Mouse (Mus musculus): ENCODE measurements around the gene Abcf3. TPM values are rescaled to one million over a fixed set of nuclear protein-coding genes. Genes with fewer than 3 reads are reported as not detected.

The Abcf3 gene
- polyA plus RNA-seq (2017; shearing (Covaris generic)): 10 to 100 TPM; 49.8 to 94.5 (median 71.5) TPM

GRCm38 (mm10) chr16:20548096-20548948, at the start of gene Abcf3:
Gene Abcf3, plus strand, starts transcription at chr16:20548577.
- ATAC-seq: peak; percentile 99

DNA sequence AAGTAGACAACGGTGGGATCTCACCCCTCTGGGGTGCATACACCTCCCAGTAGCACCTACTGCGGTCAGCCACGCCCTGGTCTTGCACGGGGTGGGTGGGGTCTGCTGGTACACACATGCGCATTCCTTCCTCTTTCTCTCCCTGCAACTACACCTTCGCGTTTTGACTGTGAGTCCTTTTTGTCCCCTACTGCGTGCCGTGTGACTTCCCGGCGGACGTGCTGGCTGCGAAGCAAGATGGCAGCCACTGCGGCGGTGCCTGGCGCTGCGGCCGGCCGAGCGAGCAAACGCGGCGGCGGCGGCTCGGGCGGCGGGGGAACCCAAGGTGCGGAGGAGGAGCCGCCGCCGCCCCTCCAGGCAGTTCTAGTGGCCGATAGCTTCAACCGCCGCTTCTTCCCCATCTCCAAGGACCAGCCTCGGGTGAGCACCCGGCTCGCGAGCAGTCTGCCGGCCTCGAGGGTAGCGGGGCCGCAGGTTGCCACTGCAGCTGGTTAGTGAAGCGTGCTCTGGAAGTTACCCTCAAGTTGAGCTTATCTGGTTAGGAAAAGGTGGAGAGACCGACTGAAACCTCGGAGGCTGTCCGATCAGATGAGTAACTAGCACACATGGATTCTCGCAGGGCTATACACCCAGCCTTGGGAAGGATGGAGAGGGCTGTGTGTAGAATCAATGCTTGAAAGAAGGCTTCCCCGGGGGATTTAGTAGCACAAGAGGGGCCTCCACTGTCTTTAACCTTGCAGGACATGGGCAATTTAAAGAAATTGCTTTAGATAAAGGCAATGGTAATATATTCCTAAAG, 49.5 kb upstream of the Abcf3 start, which contains the start of gene Eif2b5:
TSS of gene Eif2b5 (plus strand) at position 141 of the 799 bp plus-strand sequence.
- peak; percentile 83 for ATAC-seq

- no peak for ATAC-seq
Measured at GRCm38 (mm10) chr16:20506000-20506399, 42.4 kb upstream of the Abcf3 start.

GRCm38 (mm10) chr16:20509349-20509748, 39.0 kb upstream of the Abcf3 start:
- ATAC-seq: no peak

DNA sequence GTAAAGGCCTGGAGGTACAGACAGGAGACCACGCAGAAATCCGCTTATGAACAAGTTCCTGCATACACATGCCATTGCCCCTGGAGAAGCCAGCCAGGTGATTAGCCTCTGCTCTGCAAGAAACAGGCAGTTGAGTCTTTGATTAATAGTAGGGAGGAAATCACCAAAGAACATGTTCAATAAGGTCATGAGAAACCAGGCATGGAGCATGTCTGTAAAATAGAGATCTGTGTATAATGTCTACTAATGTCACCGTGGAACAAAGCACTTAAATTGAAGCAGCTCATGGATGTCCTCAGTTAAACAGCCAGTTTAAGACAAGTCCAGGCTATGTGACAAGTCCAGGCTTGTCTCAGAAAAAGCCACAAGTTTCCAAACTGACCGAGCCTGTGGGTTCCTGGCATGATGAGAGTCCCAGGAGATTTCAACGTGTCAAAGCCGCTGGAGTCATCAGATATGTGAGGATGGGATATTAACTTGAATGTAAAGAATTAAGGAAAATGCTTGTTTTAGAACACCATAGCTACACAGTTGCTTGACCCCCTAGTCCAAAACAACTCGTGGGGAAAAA, 37.0 kb upstream of the Abcf3 start:
- ATAC-seq: no peak

GRCm38 (mm10) chr16:20516032-20516431, 32.3 kb upstream of the Abcf3 start:
- ATAC-seq: no peak

DNA sequence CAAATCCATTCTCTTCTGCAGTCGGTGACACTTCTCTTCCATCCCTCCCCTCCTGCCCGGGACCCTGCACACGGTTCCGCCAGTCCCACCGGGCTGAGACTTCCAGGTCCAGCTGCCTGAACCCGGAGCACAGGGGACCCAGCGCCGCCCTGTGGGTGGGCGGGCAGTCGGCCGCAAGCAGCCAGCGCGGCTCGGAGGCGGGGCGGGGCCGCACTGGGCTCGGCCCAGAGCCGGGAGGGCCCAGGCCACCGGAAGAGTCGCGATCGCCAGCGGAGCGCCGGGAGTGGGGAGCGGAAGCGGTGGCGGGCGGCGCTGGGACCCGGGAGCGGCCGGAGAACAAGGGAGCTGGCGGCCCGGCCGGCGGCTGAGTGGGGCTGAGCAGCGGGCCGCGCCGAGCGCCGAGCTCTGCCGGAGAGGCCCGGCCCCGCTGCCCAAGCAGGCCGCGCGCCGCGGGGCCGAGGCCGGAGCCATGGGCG, 31.6 kb upstream of the Abcf3 start, which contains the start of gene Dvl3:
TSS of gene Dvl3 (plus strand) at position 257 of the 476 bp plus-strand sequence.
- ATAC-seq: peak; percentile 69

DNA sequence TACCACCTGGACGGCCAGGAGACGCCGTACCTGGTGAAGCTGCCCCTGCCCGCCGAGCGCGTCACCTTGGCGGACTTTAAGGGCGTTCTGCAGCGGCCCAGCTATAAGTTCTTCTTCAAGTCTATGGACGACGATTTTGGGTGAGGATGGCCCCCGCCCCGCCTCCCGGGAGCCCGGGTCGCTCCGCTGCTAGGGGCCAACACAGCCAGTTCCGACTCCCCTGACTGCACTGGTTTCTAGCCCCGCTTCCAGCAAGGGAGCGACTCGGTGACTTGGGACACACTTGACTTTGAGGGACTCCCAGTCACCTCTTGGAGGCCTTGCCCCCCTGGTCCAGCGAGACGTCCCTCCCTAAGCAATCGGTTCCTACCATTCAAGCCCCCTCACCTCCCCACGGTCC, 31.2 kb upstream of the Abcf3 start:
- peak; percentile 57 for ATAC-seq

DNA sequence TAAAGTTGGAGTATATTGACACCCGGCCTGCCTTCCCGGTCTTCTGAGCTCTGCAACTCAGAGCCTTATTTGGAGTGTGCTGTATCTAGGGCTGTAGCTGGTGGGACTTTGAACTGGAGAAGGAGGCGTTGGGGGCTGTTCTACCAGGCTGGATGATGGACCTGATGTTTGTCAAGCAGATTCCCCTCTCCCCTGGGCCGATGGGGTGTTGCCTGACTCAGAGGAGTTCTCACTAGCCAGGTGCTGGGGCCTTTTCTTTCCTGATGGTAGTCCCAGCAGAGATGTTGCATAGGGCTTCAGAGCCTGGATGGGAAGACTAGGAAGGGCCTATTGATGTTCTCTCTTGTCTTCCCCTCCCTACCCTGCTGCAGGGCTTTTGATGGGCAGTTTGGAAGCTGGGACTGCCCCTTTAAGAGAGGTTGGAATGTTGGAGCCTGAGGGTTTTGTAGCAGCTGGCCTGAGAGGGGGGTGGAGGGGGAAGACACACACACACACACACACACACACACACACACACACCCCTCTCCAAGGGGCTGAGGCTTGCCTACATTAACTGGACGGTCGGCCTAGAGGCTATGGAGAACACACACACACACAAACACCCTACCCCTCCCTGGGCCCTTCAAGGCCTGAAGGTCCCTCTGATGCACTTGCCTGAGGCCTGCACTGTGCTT, 30.5 kb upstream of the Abcf3 start:
- peak; percentile 17 for ATAC-seq

- ATAC-seq: no peak
Measured at GRCm38 (mm10) chr16:20523886-20524285, 24.5 kb upstream of the Abcf3 start.

GRCm38 (mm10) chr16:20528779-20529178, 19.6 kb upstream of the Abcf3 start:
- no peak for ATAC-seq

- ATAC-seq: no peak
Measured at GRCm38 (mm10) chr16:20529375-20529774, 19.0 kb upstream of the Abcf3 start.

GRCm38 (mm10) chr16:20530941-20531340, 17.4 kb upstream of the Abcf3 start:
- ATAC-seq: no peak

DNA sequence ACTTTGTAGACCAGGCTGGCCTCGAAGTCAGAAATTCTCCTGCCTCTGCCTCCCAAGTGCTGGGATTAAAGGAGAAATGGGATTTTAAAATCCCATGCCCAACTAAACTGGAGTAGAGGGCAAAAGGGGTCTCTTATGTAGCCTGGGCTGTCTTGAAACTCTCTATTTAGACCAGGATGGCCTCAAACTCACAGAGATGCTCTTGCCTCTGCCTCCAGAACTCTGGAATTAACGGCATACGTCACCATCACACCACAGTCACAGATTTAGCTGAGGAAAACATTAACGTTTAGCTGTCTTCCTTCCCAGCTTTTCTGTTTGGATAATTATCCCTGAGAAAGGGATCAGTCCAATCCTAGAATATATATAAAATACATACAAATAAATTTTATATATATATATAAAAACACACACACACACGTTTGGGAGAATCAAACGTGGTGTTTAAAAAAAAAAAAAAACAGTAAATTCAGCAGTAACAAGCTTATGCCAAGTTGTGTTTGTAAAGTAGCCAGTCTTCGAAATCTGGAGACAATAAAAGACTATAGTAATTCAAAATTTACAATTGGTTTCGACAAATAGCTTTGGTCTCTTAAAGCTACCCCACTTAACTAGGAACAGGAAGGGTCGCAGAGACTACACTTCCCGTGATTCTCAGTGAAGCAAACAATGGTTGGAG, 13.6 kb upstream of the Abcf3 start:
- ATAC-seq: no peak

DNA sequence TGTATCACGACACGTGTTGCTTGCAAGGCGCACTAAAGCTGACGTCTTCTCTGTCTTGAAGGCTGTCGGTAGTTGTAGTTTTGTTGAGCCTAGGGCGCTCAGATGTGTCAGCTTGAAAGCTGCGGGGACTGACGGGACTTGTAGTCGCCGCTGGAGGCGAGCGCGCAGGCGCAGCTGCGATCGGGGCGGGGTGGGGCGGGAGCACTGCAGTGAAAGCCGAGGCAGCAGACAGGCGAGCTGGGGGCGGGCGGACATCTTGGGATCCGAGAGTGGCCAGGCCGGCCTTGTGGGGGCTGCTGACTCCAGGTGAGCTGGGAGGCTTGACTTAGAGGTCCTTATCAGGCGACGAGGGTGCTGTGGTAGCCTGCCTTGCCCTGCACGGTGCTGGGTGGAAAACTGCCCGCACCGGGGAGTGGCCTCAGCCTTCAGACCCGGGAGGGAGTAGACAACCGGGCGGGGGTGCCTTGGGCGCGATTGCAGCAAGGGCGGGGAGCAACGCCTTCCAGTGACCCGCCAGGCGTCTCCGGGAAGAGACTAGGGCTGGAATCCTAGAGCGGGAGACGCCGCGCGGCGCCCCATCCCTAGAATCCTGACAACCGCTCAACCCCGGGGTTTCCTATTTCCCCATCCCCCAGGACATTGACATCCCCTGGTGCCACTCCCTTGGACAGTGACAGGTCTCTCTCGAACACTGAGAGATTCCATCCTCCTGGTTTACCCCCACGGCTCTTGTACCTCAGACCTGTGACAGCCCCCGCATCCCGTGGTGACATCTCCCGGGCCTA, 12.9 kb upstream of the Abcf3 start, which contains the start of gene Ap2m1:
TSS of gene Ap2m1 (plus strand) at position 183 of the 785 bp plus-strand sequence.
- ATAC-seq: peak; percentile 100

DNA sequence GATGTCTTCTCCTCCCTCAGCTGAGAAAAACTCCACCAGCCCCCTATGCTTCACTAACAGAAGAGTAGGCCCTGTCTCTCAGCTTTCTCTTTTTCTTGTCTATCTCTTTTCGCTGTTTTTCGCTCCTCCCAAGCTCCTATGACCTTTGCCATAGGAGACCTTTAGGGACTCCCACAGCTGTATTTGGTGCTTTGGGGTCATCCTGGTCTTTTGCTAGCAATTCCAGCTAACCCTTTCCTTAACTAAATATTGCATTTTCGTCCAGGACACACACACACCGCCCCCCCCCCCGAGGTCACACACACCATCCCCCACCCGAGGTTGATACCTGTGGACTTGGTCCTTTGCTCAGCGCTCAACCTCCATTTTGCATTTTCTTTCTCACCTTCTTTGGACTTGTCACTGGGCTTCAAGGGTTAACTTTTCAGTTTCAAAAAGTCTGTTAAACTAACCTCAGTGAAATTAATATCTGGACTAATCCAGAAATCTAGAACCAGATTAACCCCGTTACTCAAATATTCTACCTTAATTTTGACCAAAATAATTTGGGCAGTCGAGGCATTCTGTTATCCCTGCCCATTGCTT, 12.2 kb upstream of the Abcf3 start:
- no peak for ATAC-seq

DNA sequence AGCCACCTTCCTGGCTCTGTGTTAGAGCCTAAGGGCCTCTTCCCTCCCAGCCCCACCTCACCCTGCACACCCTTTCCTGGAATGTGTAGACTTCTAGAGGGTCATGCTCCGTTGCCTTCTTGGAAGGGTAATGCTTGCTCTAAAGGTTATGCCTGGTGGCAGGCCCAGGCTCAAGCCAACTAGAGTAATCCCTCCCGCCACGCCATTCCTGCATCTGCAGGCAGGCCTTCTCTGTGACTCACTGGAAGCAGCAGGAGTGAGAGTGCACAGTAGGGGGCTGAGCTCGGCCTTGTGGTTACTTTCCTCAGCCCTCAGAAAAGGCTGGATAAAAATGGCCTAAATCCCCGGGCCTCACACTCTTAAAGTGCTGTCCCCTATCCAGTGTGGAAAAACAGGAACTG, 11.3 kb upstream of the Abcf3 start:
- ATAC-seq: no peak

GRCm38 (mm10) chr16:20537601-20538320, 10.6 kb upstream of the Abcf3 start:
- ATAC-seq: no peak

GRCm38 (mm10) chr16:20539649-20540048, 8.7 kb upstream of the Abcf3 start:
- ATAC-seq: no peak

GRCm38 (mm10) chr16:20540438-20540837, 7.9 kb upstream of the Abcf3 start:
- no peak for ATAC-seq

Data from inflammation-experienced regulatory T-cells, adult 6 months (primary cell).